Mouse (Mus musculus) neural tube, embryonic 14.5 days (tissue): Measurements from ENCODE around the gene Srsx. TPM values are rescaled to one million over a fixed set of nuclear protein-coding genes. Genes with fewer than 3 reads are reported as not detected.
"Not testable (repeated sequence)": the region's sequence is repeated elsewhere in the genome, so short reads cannot be mapped to it uniquely, and the experiment has no call there.

Source experiments
- ATAC-seq: fragments of 200-750 bp; cut with Nextera tagmentation; 2 replicates; pipeline ENCODE4 v1.8.0; 2017; ENCODE audit warnings: low read depth, mild to moderate bottlenecking, moderate TSS enrichment, moderate library complexity
- H3K27ac ChIP-seq: fragments of 300-500 bp; sonication (generic); 2 replicates; pipeline ENCODE4 v1.5.1; 2014; ENCODE audit warnings: low read depth, mild to moderate bottlenecking, control low read depth, low read length, moderate library complexity, mixed read lengths
- H3K27me3 ChIP-seq: fragments of 300-500 bp; sonication (generic); 2 replicates; pipeline ENCODE4 v1.6.1; 2014; ENCODE audit warnings: low read length; ENCODE audit not compliant: control insufficient read depth, insufficient read depth
- H3K36me3 ChIP-seq: fragments of 300-500 bp; sonication (generic); 2 replicates; pipeline ENCODE4 v1.6.1; 2014; ENCODE audit warnings: low read length, mixed read lengths; ENCODE audit not compliant: control insufficient read depth, insufficient read depth
- H3K4me1 ChIP-seq: fragments of 300-500 bp; sonication (generic); 2 replicates; pipeline ENCODE4 v1.6.1; 2014; ENCODE audit warnings: low read length; ENCODE audit not compliant: control insufficient read depth, insufficient read depth
- H3K4me2 ChIP-seq: fragments of 300-500 bp; sonication (generic); 2 replicates; pipeline ENCODE4 v1.6.1; 2014; ENCODE audit warnings: mild to moderate bottlenecking, low read depth, low read length, control low read depth
- H3K4me3 ChIP-seq: fragments of 300-500 bp; sonication (generic); 2 replicates; pipeline ENCODE4 v1.5.1; 2014; ENCODE audit warnings: low read depth, low read length, control low read depth, mixed read lengths
- H3K9ac ChIP-seq: fragments of 300-500 bp; sonication (generic); replicated peaks from 2 replicates; pipeline ENCODE4 v1.6.1; 2014; ENCODE audit warnings: low read depth, mild to moderate bottlenecking, control low read depth, low read length, mixed read lengths
- H3K9me3 ChIP-seq: fragments of 300-500 bp; sonication (generic); 2 replicates; pipeline ENCODE4 v1.6.1; 2016; ENCODE audit warnings: low read length; ENCODE audit not compliant: control insufficient read depth
- WGBS: fragments of 180-500 bp; shearing (Covaris S2); extraction: QIAGEN DNeasy Blood & Tissue Kit; methylation state at CpG from one replicate; pipeline ENCODE4 v1.1.7; 2014; 5-methylcytosine and 5-hydroxymethylcytosine counted together
- polyA plus RNA-seq: library from polyadenylated mRNA; unstranded; fragments of >200 nt; fragmentation: Nextera tagmentation; extraction: Ambion mirVana; gene quantifications from 2 replicates; pipeline ENCODE4 v1.2.1, GENCODE M21; 2014

Srsx gene
- not detected in 2 replicates for polyA plus RNA-seq

DNA sequence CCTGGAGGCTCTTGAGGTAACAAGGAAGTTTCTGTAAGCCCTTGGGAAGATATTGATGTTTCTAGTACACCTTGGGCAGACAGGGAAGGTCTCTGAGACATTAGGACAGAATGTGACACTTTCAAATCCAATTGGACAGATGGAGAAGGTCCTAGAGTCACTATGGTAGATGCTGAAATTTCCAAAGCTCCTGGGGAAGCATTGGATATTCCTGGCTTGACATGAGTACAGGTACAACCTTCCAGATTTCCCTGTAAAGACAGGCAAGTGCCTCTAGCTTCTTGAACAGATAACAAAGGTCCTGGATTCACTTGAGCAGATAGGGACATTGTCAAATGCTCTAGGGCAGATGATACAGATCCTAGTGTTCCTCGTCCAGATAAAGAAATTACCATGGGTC lies at the start of gene Srsx:
TSS of gene Srsx (minus strand) at position 101 of the 400 bp plus-strand sequence.
- not testable (repeated sequence) for H3K36me3 ChIP-seq, H3K4me2 ChIP-seq, H3K9ac ChIP-seq, H3K4me3 ChIP-seq, ATAC-seq, H3K27me3 ChIP-seq, H3K9me3 ChIP-seq, H3K27ac ChIP-seq, H3K4me1 ChIP-seq
- WGBS, result no CpG with 5 or more reads among the region's 1 CpGs

DNA sequence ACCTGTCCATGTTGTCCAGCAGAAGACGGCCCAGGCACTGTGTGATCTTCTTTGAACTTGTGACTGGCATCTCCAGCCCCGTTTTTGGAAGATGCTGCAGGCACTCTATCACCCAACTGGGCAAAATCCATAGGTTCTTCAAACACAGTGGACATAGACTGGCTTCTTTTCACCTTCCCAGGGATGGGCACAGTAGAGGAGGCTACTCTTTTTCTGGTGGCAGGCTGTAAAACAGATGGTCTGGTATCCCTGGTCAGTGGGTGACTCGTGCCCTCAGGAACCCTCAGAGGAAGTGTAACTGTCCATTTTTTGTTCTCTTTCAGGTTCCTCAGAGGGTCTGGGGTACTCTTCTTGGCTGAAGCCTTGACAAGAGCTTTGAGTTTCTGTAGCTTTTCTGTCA lies 24.5 kb upstream of the Srsx start, which contains the start of gene Gm17577:
TSS of gene Gm17577 (minus strand) at position 101 of the 400 bp plus-strand sequence.
- not testable (repeated sequence) for H3K27ac ChIP-seq

More for the DNA sequence above, 24.5 kb upstream of the Srsx start, which contains the start of gene Gm17577:
- WGBS, result no CpG with 5 or more reads among the region's 3 CpGs
- H3K4me1 ChIP-seq, H3K36me3 ChIP-seq, H3K27me3 ChIP-seq, H3K4me2 ChIP-seq, ATAC-seq, H3K9ac ChIP-seq, H3K9me3 ChIP-seq, H3K4me3 ChIP-seq: not testable (repeated sequence)

Other genes starting within 250 kb of the Srsx start
- gene Gm17521, start 192.8 kb downstream of the Srsx start, polyA plus RNA-seq, result not detected in 2 replicates
- gene Cldn34c1, start 119.0 kb downstream of the Srsx start, polyA plus RNA-seq, result 40.3 and 43.1 TPM in 2 replicates
- not detected in 2 replicates for gene Gm17577, start 24.4 kb upstream of the Srsx start, polyA plus RNA-seq